Mouse (Mus musculus) erythroblast, embryonic 14.5 days (primary cell): ENCODE data around the gene Stkld1. TPM values are rescaled to one million over a fixed set of nuclear protein-coding genes. Genes with fewer than 3 reads are reported as not detected.

Source experiments
- H3K27me3 ChIP-seq: 2 replicates; pipeline ENCODE4 v1.6.1; 2012; ENCODE audit warnings: inconsistent platforms; ENCODE audit not compliant: control insufficient read depth
- H3K36me3 ChIP-seq: 2 replicates; pipeline ENCODE4 v1.6.1; 2012; ENCODE audit warnings: mild to moderate bottlenecking, inconsistent platforms; ENCODE audit not compliant: control insufficient read depth
- H3K4me1 ChIP-seq: 2 replicates; pipeline ENCODE4 v1.6.1; 2012; ENCODE audit warnings: inconsistent platforms; ENCODE audit not compliant: control insufficient read depth
- H3K4me3 ChIP-seq: replicated peaks from 2 replicates; pipeline ENCODE3; 2012; ENCODE audit warnings: moderate library complexity, mild to moderate bottlenecking, inconsistent platforms
- H3K9me3 ChIP-seq: 2 replicates; pipeline ENCODE4 v1.6.1; 2012; ENCODE audit warnings: low read length, inconsistent platforms, mixed read lengths; ENCODE audit not compliant: control insufficient read depth
- GATA1 ChIP-seq: IDR thresholded peaks from 2 replicates; pipeline ENCODE4 v1.6.1; 2012; ENCODE audit warnings: low read length, inconsistent platforms, mixed read lengths
- TAL1 ChIP-seq: IDR thresholded peaks from 3 replicates; pipeline ENCODE4 v1.6.1; 2012; ENCODE audit warnings: low read length, inconsistent platforms, mixed read lengths
- polyA plus RNA-seq: library from polyadenylated mRNA; stranded (reverse); fragments of >175 nt; gene quantifications from 2 replicates; pipeline ENCODE4 v1.2.3, GENCODE M21; 2012

The Stkld1 gene
- polyA plus RNA-seq, 1 experiment, result 0.02 TPM

DNA sequence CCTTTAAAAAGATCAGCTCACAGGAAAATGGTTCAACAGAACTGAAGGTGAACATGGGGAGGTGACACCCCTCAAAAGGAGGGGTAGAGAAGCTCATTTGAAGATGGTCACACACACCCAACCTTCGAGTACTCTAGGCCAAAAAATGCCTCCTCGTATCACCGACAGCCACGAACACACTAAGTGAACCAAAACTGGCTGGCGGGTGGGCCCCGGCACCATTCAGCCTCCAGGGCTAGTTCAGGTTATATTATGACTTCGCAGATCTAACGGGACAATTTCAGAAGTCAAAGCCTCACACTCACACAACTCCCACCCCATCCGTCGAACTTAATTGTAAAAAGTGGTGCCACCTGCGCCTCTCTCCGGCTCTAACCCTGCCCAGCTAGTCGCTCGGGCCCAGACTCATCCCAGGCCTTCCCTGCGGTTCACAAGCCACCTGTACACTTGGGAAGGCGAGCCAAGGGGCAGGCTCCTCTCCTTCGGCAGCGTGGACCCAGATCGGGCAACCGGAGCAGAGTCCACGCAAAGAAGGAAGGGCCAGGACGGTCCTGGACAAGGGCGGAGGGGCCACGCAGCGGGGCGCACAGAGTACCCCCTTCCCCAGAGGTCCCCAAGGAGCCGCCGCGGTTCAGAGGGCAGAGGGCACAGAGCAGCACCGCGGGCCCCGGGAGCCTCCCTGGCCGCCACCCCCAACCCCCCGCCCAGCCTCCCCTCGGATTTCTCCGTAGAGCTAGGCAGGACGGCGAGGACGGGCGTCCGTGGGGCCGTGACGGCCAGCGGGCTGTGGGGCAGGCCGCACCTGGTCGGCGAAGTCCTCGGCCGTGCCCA, 1.2 kb upstream of the Stkld1 start:
- Histone ChIP-seq H3K4me3 (peak overlapping the region; percentile 92), H3K27me3 (no peaks in the 10 kb centered on the region), H3K36me3 (peaks cover 40% of the 10 kb centered on the region), H3K9me3 (no peaks in the 10 kb centered on the region), H3K4me1 (peaks cover 56% of the 10 kb centered on the region)
- TF ChIP-seq TAL1 (no peak), GATA1 (no peak)

DNA sequence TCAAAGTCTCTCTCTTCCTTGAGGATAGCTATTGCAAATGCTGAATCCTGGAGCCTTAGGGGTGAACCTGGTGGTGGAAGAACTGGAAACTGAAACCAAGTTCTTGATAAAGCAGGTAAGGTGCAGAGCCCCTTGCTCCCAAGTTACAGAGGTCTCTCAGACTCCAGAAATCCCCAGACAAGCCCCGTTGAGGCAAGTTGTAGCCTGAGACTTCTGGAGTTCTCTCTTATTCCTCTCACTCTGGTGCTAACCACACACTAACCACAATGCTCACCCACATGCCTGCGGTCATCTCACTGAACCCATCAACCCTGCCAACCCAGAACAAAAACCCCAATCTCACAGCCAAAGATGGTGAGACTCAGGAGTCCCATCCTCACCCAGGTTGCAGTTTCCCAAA, 1.4 kb downstream of the Stkld1 start:
- Histone ChIP-seq H3K27me3 (no peaks in the 10 kb centered on the region), H3K4me3 (no peak overlapping the region), H3K36me3 (peaks cover 16% of the 10 kb centered on the region), H3K4me1 (peaks cover 46% of the 10 kb centered on the region), H3K9me3 (no peaks in the 10 kb centered on the region)
- TF ChIP-seq TAL1, result no peak
- no peak for TF ChIP-seq GATA1

DNA sequence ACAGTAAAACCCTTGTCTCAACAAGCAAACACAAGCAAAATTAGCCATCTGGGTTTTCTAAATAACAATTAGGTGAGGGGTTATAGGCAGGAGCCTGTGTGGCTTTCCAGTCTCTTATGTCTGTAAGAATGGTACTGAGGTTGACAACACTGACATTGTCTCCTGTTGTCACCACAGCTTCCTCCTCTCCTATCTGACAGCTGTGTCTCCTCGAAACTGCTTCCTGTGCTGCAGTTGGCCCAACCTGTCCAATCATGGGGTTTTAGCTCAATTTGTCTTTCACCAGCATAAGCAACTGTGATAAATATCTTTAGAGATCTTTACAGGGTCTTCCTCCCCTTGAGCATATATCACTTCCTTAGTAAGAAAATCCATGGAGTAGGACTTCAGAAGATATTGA, 2.6 kb downstream of the Stkld1 start:
- Histone ChIP-seq H3K4me3 (no peak overlapping the region), H3K27me3 (no peaks in the 10 kb centered on the region), H3K9me3 (no peaks in the 10 kb centered on the region), H3K36me3 (peaks cover 4% of the 10 kb centered on the region), H3K4me1 (peaks cover 34% of the 10 kb centered on the region)
- no peak for TF ChIP-seq TAL1
- TF ChIP-seq GATA1, result no peak

DNA sequence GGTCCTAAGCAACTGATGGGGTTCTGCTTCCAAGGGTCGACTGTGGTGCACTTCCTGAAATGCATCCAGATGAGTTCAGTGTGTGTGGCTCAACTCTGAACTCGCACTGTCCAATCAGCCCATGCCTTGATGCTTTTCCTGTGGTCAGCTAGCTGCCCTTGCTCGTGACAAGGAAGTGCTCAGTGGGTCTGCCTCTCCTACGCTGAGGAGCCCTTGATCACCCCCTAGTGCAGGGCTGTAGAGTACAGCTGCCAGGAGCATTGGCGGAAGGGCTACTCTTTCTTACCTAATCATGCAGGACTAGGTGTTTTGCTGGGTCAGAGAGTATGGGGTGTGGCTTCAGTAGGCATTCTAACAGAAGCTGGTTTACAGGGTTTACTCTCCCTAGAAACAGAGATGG, 7.7 kb downstream of the Stkld1 start:
- H3K27me3 ChIP-seq, result no peaks in the 10 kb centered on the region
- peaks cover 2% of the 10 kb centered on the region; the same call in 1 of the 2 replicates for H3K4me1 ChIP-seq
- TF ChIP-seq TAL1 (no peak), GATA1 (no peak)
- H3K4me3 ChIP-seq, result no peak overlapping the region
- H3K36me3 ChIP-seq, result peaks cover 2% of the 10 kb centered on the region; the same call in 1 of the 2 replicates
- H3K9me3 ChIP-seq, result no peaks in the 10 kb centered on the region

DNA sequence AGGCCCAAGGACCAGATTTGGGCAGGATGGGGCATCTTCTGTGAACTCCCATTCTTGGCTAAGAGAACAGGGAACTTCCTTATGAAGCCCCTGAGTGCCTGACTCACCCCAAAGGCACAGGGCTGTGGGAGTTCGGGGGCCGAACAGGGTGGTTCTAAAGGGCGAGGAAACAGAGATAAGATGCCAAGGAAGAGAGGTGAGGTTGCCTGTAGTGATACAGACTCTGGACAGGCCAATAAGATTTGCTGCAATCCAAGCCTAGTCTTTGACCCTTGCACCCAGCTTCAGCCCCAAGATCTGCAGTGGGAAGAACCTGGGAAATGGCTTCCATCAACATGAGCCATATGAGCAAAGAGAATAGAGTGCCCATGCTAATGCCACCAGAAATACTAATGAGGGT, 9.4 kb downstream of the Stkld1 start:
- Histone ChIP-seq H3K4me3 (no peak overlapping the region), H3K36me3 (peaks cover 9% of the 10 kb centered on the region), H3K27me3 (no peaks in the 10 kb centered on the region), H3K9me3 (no peaks in the 10 kb centered on the region), H3K4me1 (peaks cover 2% of the 10 kb centered on the region; the same call in 1 of the 2 replicates)
- TF ChIP-seq TAL1, result no peak
- no peak for TF ChIP-seq GATA1

DNA sequence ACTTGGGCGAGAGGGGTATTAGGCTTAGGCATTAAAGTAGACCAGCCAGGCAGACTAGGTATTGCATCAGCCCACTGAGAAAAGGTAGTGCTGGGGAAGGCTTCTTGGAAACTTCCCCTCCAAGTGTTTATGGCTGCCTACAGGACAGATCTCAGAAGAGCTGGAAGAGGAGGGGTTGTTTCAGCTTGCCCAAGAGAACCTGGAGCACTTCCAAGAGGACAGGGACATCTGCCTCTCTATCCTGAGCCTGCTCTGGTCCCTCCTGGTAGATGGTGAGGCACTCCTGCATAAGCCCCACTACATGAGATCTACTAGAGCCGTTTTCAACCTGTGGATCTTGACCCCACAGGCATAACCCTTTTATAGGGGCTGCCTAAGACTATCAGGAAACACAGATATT, 16.6 kb downstream of the Stkld1 start:
- Histone ChIP-seq H3K36me3 (peaks cover 76% of the 10 kb centered on the region), H3K9me3 (no peaks in the 10 kb centered on the region), H3K4me1 (no peaks in the 10 kb centered on the region), H3K27me3 (no peaks in the 10 kb centered on the region), H3K4me3 (no peak overlapping the region)
- no peak for TF ChIP-seq GATA1
- no peak for TF ChIP-seq TAL1

DNA sequence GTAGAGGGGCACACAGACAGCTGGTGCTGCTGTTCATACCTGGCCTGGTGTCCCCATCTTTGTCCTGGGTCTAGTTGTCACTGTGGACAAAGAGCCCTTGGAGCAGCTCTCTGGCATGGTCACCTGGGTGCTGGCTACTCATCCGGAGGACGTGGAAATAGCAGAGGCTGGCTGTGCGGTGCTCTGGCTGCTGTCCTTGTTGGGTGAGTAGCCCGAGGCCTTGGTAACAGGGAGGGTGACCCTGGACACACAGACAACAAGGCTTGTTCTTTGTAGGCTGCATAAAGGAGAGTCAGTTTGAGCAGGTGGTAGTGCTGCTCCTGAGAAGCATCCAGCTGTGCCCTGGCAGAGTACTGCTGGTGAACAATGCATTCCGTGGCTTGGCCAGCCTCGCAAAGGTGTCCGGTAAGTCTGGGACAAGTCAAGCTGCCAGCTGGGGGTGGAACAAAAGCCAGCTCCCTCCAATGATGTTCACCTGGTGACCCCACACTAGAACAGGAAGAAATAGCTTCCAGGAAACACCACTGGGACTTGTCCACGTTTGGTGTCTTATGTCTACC, 17.6 kb downstream of the Stkld1 start:
- Histone ChIP-seq H3K9me3 (no peaks in the 10 kb centered on the region), H3K4me3 (no peak overlapping the region), H3K4me1 (no peaks in the 10 kb centered on the region)

DNA sequence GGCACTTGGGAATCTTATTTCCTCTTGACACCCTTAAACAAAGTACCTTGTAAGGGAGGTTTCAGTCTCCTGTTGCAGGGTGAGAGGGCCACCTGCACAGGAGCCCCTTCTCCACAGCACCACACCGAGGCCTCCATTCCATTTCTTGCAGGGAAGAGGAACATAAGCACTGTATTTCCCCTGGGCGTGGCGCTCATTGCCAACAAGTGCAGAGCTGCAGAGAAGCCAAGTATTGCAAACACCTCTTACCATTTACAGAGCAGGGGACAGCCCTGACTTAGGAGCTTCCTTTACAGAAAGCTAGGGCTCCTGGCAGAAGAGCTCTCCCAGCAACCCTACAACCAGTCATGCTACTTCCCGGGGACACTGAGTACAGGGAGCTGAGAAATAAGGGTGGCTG, 18.3 kb downstream of the Stkld1 start:
- no peaks in the 10 kb centered on the region for H3K27me3 ChIP-seq
- H3K4me1 ChIP-seq, result no peaks in the 10 kb centered on the region
- TF ChIP-seq TAL1 (no peak), GATA1 (no peak)
- peaks cover 91% of the 10 kb centered on the region for H3K36me3 ChIP-seq
- H3K9me3 ChIP-seq, result no peaks in the 10 kb centered on the region
- H3K4me3 ChIP-seq, result no peak overlapping the region

More for the DNA sequence above, 17.6 kb downstream of the Stkld1 start:
- peaks cover 85% of the 10 kb centered on the region for H3K36me3 ChIP-seq
- no peaks in the 10 kb centered on the region for H3K27me3 ChIP-seq
- TF ChIP-seq TAL1, result no peak

DNA sequence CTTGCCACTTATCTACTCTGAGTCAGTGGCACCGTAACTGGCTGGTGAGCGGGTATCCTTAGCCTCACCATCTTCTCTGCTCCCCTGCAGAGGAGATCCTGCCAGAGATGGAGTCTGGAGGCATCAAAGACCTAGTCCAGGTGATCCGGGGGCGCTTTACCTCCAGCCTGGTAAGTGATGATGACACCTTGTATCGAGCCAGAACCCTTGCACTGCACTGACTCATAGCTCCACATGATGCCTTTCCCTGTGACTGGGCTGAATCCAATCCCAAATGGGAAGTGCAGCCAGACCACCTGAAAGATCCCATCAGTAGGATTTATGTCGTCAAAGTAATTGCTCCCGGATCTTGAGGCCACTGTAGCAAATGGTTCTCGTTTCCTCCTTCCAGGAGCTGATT, 19.0 kb downstream of the Stkld1 start:
- no peak for TF ChIP-seq GATA1
- TF ChIP-seq TAL1, result no peak
- Histone ChIP-seq H3K4me3 (no peak overlapping the region), H3K36me3 (peaks cover 93% of the 10 kb centered on the region), H3K27me3 (no peaks in the 10 kb centered on the region), H3K4me1 (no peaks in the 10 kb centered on the region), H3K9me3 (no peaks in the 10 kb centered on the region)
